Mouse (Mus musculus) adrenal gland, adult 8-10 months (tissue): ENCODE results near the gene Eif1ax. TPM values are rescaled to one million over a fixed set of nuclear protein-coding genes. Genes with fewer than 3 reads are reported as not detected.
"Not testable (repeated sequence)": the region's sequence is repeated elsewhere in the genome, so short reads cannot be mapped to it uniquely, and the experiment has no call there.

Source experiments
- DNase-seq: peaks from one replicate; pipeline ENCODE4 v3.0.0; 2022
- total RNA-seq, 4 experiments: library from RNA; stranded (reverse); gene quantifications; 2 replicates each; pipeline ENCODE4 v1.2.4; 2022

Eif1ax gene
- total RNA-seq = 100 to 1,000 TPM in 1 of 4 experiments, 10 to 100 TPM in 3; 68.9 to 106 (median 84.4) TPM

DNA sequence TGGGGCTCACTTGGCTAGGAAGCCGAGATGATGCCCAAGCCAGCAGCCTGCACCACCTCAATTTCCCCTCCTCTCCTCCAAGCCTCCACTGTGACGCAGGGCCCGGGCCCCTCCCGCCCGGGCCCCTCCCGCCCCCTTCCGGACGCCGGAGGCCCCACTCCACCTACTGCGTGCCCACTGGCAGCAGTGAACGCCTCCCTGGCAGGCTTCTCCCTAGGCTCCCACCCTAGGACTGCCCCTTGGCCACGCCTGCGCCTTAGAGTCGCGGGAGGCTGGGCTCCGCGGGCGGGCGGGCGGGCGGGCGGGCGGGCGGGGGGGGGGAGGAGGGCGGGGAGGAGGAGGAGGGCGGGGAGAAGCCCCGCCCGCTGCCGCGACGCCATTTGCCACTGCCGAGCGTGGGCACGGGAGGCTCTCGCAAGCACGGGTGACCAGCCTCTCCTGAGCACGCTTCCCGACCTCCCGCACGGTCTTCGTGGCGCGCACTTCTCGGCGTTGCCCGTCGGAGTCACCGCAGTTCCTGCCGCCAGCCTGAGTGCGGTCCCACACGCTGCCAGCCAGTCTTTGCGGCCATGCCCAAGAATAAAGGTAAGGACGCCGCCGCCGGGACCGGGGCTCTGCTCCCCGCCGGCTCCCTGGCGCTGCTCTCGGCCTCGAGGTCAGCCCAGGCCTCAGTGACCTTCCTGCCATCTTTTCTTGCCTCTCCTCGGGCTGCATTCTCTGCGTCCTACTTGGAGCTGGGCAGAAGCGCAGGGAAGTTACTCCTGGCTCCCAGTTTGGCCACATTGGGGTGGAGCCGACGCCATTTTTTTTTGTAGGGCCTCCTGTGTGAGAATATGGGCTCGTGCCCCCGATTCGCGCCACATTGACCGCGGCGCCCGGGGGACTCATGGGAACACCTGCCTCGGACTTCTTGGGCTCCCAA, at the start of gene Eif1ax:
Gene Eif1ax (plus strand): TSS at position 348 of the 922 bp plus-strand sequence.
- DNase-seq = peak; percentile 70

DNA sequence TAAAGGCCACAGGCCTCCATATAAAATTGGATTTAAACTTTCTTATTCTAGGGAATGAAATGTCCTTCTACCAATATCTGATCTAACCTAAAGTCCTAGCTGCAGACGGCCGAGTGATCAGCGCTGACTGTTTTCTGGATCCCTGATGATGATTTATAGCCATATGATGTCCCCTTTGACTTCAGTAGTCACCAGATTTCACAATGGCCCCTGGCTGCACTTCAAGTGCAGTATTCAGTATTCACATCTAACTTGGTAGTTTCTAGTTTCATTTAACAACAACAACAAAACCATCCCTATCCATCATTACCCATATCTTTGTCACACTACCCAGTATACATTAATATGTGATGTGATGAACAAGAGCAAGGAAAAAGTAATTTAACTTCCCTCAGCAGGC, 7.5 kb upstream of the Eif1ax start:
- DNase-seq = peak; percentile 5

DNA sequence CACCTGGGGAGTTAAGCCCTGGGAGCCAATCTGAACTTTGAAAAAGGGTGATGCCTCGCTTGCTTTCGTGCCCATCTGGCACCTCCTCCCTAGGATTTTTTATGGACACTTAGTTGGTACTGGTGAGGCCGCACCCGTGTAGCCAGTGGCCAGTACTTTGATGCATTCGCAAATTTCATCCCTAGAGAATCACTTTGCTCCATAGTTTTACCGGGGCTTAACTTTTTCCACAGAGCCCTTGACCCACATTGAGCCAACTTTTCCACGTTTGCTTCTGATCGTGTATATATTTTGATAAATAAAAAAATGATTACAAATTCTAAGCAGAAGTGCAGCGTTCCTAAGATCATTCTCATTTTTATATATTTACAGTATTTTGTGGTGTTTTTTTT, 771 bp downstream of the Eif1ax start:
- no peak for DNase-seq

DNA sequence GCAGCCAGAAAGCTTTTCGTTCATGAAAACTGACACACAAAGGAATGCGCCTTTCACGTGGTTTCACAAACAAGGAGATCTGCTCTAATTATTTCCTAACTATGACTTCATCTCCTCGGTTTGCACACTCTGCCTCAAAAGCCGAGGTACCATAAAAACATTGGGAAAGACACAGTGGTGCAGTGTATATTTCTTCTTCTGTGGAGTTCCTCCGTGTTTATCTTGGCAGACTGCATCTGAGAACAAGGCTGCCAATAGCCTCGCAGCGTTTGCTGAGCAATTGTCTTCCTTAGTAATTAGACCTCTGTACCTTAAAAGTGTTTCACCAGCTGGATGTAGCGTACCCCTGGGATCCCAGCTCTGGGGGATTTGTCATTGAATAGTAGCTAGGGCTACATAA, 15.1 kb downstream of the Eif1ax start:
- no peak for DNase-seq

DNA sequence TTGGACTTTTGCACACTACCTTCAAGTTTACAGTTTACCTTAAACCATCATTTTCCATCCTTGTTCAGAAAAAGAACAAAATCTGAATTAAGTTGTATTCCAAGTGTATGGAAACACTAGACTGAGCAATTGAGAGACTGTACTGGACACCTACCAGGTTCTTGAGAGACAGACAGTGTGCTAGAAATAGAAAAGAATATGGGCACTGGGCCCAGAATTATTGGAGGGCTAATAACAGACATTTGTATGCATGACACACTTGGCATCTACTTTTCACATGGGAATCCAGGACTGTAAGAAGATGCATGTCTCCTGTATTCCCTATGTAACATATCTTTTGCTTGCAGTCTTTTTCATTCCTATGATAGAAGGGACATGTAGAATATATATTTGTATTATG, 17.0 kb downstream of the Eif1ax start:
- no peak for DNase-seq

DNA sequence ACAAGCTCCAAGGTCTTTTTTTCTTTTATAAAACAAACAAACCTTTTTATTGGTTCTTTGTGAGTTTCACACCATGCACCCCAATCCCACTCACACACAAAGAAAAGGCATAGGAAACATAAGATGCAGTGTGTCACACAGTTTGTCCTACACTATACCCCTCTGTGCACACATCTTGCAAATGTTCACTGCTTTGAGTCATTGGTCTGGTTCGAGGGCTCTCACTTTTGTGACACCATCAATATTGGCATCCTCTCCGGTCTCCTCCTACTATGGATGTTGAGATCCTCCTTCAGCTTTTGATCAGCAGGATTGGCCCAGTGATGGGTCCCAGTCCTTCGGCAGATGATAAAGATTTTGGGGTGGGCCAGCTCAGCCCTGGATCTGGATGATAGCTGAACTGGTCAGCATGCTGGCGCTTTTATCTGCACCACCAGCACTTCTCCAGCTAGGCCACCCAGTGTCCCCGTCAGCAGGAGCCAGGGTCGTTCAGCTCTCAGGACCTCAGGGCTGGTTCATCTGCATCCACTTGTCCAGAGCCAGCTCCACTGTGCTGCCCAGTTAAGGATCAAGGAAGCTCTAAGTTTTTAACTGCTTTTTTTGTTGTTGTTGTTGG, 18.5 kb downstream of the Eif1ax start:
- DNase-seq = no peak

DNA sequence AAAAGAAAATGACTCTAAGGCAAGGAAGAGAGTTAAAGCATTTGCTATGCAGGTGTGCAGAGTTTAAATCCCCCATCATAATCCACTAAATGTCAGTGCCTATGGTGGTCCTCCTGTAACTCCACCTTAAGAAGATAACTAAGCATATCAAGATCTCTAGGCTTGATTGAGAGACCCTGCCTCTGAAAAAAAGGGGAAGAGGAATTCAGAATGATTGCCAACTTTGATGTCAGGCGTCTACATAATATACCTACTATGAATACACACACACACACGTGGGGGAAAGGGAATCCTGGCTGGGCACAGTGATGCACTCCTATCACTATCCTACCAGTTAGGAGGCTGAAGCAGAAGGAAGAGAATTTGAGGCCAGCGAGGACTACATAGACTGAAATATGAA, 19.3 kb downstream of the Eif1ax start:
- no peak for DNase-seq

DNA sequence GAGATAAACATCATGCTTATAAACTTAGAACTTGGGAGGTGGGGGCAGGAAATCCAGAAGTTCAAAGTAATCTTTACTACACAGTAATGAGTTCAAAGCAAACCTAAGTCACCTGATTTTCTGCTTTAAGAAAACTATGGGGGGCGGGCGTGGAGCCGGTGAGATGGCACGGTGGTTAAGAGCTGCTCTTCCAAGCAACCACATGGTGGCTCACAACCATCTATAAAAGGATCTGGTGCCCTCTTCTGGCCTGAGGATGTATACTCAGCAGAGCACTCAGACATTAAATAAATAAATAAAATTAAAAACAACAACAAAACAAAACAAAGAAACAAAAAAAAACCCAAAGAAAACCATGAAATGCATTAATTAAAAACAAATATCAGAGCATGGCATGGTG, 37.3 kb downstream of the Eif1ax start:
- DNase-seq = no peak

DNA sequence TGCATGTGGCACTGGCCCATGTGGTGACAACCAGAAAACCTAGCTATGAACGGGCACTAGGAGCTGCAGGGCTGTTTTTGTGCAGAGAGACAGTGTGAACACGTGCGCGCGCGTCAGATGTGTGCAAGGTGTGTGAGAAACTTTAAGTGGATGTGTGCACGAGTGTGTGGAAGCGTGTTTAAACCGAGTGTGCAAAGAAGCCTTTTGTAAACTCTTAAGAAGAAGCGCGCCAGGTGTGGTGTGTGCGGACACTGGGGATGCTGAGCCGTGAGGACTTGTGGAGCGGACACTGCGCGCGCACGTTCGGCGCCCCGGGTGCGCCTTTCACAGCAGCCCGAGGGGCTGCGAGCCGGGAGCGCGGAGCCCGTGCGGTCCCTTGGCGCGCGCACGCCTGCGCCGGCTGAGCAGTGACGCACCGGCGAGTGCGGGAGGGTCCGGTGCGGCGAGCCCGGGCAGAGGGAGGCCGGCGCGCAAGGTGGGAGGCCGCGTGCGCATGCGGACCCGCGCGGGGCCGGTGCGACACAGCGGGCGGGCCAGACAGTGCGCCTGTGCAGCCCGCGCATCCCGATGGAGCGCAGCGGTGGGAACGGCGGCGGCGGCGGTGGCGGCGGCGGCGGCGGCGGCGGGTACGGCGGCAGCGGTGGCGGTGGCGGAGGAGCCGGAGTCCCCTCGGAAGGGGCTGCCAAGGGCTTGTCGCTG, 42.3 kb downstream of the Eif1ax start, which contains the start of gene Map7d2:
Gene Map7d2 (plus strand): TSS at position 443 of the 699 bp plus-strand sequence.
- DNase-seq = no peak

DNA sequence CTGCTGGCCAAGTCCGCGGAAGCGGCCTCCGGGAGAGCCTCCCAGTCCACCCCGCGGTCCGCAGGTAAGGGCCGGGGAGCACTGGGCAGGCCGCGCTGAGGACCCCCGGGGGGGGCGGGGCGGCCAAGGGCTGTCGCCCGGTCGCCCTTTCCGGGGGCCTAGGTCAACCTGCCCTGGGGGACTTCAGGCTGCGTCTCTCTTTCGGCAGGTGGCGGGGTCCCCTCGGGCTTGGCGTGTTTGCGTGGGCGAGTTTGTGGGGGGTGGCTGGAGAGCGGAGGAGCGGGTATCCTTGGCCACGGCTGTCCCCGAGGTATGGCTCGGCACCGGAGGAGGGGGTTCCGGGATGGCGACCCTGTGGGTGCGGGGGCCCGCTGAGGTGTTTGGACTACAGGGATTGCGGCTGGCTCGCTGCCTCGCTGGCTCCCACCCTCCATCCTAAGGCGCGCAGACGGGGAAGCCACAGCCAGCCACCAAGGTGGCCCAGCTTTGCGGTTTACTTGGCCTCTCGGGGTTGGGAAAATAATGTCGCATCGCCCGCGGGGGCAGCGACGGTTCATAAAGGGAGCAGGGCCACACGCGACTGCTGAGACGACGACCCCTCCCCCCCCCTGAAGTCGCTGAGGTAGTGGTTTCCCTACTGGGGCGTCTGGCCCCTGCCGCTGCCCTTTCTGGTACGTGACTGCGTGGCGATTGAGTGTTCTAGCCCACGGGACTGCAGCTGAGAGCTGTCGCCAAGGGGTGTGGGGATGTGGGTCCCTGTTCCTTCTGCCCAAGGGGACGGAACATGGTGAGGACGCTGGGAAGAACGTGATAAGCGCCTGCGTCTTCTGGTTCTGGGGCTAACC, 43.1 kb downstream of the Eif1ax start:
- DNase-seq = no peak

DNA sequence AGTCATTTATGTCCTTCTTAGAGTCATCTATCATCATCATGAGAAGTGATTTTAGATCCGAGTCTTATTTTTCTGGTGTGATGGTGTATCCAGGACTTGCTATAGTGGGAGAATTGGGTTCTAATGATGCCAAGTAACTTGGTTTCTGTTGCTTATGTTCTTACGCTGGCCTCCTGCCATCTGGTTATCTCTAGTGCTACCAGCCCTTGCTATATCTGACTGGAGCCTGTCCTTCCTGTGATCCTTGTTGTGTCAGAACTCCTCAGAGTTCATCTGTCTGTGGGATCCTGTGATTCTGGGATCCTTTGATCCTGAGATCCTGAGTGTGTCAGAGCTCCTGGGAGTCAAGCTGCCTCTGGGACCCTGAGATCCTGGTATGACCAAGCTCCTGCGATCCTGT, 58.5 kb downstream of the Eif1ax start:
- not testable (repeated sequence) for DNase-seq

Other genes with a start within 250 kb of the Eif1ax start
- gene Rps6ka3, start 161.9 kb upstream of the Eif1ax start, total RNA-seq = 10 to 100 TPM; 48.0 to 63.7 (median 55.0) TPM
- 1 to 10 TPM; 3.1 to 5.7 (median 4.5) TPM for gene Map7d2, start 42.4 kb downstream of the Eif1ax start, total RNA-seq
- gene Bclaf3, start 154.5 kb downstream of the Eif1ax start, total RNA-seq = 10 to 100 TPM in 3 of 4 experiments, 1 to 10 TPM in 1; 8.2 to 12.9 (median 10.6) TPM